Mouse (Mus musculus): ENCODE results near the gene Raf1.
A peak's percentile ranks its signal among the peaks of the same experiment; 100 is the strongest.

The Raf1 gene

GRCm38 (mm10) chr6:115676452-115677128 lies at the start of gene Raf1:
Gene Raf1, minus strand, starts transcription at chr6:115676635.
- peak; percentile 99 for DNase-seq

- no peak for DNase-seq
These were observed 45.8 kb upstream of the Raf1 start for GRCm38 (mm10) chr6:115722246-115722645.

GRCm38 (mm10) chr6:115717715-115718558 lies 41.5 kb upstream of the Raf1 start:
- DNase-seq: no peak

GRCm38 (mm10) chr6:115717101-115717652 lies 40.7 kb upstream of the Raf1 start:
- no peak for DNase-seq

- no peak for DNase-seq
These were observed 34.8 kb upstream of the Raf1 start for GRCm38 (mm10) chr6:115711261-115711660.

- no peak for DNase-seq
These were observed 26.5 kb upstream of the Raf1 start for GRCm38 (mm10) chr6:115702901-115703300.

- no peak for DNase-seq
These were observed 24.9 kb upstream of the Raf1 start for GRCm38 (mm10) chr6:115701302-115701701.

GRCm38 (mm10) chr6:115700778-115701177 lies 24.3 kb upstream of the Raf1 start:
- DNase-seq: no peak

GRCm38 (mm10) chr6:115698699-115699098 lies 22.3 kb upstream of the Raf1 start:
- DNase-seq: no peak

GRCm38 (mm10) chr6:115697739-115698558 lies 21.5 kb upstream of the Raf1 start:
- no peak for DNase-seq

- DNase-seq: no peak
These were observed 20.3 kb upstream of the Raf1 start for GRCm38 (mm10) chr6:115696707-115697215.

GRCm38 (mm10) chr6:115695124-115695523 lies 18.7 kb upstream of the Raf1 start:
- no peak for DNase-seq

GRCm38 (mm10) chr6:115694441-115694842 lies 18.0 kb upstream of the Raf1 start:
- peak; percentile 17 to 35 for DNase-seq

GRCm38 (mm10) chr6:115692963-115693730 lies 16.7 kb upstream of the Raf1 start:
- DNase-seq: no peak

GRCm38 (mm10) chr6:115692163-115692950 lies 15.9 kb upstream of the Raf1 start:
- no peak for DNase-seq

- no peak for DNase-seq
These were observed 13.7 kb upstream of the Raf1 start for GRCm38 (mm10) chr6:115690105-115690504.

GRCm38 (mm10) chr6:115688589-115688988 lies 12.2 kb upstream of the Raf1 start:
- DNase-seq: no peak

GRCm38 (mm10) chr6:115687753-115688152 lies 11.3 kb upstream of the Raf1 start:
- no peak for DNase-seq

- no peak for DNase-seq
These were observed 8.6 kb upstream of the Raf1 start for GRCm38 (mm10) chr6:115684851-115685646.

GRCm38 (mm10) chr6:115684271-115684670 lies 7.8 kb upstream of the Raf1 start:
- no peak for DNase-seq
